Mouse (Mus musculus) layer of hippocampus, adult 9-11 months (tissue): Measurements from ENCODE around the gene Tex261.
"Not testable (repeated sequence)": the region's sequence is repeated elsewhere in the genome, so short reads cannot be mapped to it uniquely, and the experiment has no call there.

Experiments
- DNase-seq: peaks from one replicate; pipeline ENCODE4 v3.0.0; 2022

The Tex261 gene

DNA sequence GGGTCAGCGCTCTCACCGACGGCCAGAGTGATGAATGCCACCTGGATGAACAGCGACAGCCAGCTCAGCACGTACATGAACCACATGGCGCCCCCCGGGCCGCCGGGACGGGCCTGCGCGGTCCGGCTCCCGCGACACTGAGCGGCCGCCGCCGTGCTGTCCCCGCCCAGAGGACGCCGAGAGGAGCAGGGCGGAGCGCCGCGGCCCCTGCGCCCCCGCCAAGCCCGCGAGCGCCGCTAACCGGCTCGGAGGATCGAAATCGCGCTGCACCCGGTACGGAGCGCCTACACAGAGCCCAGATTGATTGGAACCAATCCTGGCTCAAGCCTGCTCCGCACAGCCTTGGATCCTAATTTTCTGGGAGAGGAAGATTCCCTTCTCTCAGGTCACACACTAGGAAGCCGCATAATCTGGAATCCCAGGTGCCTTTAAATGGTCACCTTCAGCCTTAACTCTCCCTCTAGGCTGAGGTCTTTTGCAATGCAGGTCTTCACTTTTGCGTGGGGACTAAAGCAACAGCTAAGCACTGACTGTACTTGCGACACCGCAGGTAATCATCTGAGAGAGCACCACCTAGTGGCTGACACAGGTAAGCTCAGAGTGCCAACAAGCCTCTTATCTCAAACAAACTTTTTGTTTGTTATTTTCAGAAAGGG lies at the start of gene Tex261:
TSS of gene Tex261 (minus strand) at position 176 of the 656 bp plus-strand sequence.
- peak; percentile 91 for DNase-seq

DNA sequence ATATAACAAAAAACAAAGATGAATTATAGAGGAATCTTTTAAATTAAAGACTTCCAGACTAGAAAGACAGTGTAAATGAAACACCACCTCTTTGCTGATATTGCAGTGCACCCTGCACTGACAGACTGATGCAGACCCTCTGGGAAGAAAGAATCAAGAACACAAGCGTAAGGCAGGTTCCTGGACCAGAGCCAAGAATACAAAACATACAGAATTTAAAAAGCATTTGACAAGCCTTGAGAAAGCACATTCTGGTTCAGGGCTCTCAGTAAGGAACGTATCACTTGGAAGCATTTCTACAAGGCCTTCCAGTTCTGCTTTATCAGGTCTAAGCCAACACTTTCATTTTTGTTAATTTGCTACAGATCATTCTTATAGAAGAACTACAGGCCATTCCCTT lies 46.2 kb upstream of the Tex261 start:
- DNase-seq: no peak

DNA sequence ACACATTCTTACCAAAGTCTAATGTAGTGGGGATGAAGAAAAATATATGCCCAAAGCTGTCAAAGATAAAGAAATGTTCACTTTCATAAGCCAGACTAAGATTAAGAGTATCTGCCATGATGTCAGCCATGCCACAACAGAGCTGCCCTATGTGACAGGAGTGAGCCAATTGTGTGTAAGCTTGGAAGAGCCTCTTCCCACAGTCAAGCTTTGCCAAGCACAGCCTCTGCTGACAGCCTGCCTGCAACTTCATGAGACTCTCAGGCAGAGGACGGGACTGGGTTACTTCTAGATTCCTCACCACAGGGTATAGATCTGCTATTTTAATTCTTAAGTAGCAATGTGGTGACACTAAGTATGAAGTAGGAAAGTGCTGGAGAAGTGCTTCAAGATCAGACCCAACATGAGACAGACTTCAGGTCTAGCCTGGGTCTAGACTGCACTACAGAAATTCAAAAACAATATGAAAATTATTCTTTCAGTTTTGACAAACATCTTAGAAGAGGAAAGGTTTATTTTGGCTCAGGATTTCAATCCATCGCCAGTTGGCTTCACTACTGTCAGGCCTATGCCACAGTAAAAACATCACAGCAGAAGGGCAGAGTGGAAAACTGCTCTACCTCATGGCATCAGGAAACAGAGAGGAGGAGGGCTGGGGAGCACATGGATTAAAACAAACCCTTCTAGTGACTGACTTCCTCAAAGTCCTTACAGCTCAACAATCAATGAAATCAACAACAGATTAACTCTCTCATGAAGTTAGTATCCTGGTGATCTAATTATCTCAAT lies 45.3 kb upstream of the Tex261 start:
- no peak for DNase-seq

DNA sequence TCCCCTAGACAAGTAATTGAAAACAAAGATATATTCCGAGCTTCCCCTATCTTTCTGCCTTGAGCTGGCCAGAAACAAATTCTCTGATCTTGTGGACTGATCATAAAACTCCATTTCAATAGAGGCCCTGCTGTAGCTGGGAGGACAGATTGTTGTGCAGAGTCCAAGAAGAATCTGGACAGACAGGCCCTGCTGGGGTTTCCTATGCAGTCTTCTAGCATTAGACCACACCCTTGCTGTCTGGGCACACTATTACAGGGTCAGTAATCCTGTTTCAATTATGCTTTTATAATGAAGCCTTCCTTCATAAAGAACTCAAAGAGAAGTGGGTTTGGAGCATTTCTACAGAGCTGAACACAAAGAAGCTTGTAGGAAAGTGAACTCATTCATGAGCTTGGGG lies 43.4 kb upstream of the Tex261 start:
- no peak for DNase-seq

DNA sequence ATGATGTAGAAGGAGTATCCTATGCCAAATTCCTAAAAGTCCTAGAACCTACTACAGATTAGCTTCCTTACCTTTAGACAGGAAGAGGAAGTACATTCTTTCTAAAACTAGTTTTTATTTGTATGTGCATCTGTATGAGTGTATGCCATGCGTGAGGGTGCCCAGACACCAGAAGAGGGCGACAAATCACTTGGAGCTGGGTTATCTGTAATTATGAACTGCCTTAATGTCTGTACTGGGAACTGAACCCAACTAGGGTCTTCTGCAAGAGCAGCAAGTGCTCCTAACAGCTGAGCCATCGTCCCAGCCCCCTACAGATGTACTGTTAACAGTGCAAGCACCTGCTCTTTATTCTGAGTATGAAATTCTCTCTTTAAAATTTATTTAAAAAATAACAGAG lies 40.2 kb upstream of the Tex261 start:
- no peak for DNase-seq

DNA sequence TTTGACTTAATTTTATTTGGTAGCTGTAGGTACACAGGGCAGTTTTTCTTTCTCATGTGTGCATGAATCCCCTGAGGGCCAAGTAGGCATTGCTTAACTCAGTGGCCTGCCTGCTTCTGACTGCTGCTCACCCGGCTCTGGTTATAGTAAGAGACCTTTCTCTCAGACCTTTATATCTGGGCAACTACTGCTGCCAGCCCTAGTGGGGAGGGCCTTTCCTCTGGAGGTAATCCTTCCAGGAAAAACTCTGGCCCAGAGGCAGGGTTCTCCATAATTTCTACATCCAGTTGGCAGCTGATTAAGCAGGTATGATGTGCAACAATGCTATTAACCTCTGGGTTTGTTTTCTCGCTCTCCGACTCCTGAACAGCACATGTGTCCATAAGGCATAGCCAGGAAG lies 27.2 kb upstream of the Tex261 start:
- DNase-seq: no peak

DNA sequence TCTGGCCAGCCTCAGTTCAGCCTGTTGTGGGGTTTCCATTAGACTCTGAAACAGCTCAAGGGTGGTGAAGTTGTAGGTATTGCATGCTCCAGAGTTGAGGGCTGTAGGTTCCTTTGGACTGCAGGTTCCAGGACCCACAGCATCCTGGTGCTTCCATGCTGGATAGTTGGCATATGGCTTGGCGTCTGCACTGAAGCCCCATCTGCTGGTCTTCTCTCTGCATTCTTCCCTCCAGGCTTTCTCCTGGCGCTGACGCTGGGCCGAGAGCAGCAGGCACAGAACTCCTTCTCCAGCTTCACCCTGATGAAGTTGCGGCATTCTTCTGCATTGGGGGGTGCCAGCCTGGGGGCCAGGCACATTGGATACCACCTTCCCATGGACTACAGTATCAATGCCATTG lies 26.4 kb upstream of the Tex261 start:
- DNase-seq: peak; percentile 36

DNA sequence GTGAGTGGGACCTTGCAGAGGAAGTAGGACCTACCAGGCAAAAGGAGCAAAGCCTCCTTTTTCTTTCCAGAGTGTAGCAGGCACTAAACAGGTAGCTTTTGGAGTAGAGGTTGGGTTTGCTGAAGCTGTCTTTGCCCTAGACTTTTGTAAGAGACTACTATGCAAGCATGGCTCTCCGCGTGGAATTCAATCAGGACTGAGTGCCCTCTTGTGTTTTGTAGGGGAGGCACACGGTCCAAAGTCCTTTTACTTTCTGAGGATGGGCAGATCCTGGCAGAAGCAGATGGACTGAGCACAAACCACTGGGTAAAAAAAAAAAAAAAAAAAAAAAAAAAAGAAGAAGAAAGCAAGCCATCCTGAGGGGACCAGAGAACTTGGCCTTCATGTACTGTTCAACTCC lies 21.1 kb upstream of the Tex261 start:
- no peak for DNase-seq

DNA sequence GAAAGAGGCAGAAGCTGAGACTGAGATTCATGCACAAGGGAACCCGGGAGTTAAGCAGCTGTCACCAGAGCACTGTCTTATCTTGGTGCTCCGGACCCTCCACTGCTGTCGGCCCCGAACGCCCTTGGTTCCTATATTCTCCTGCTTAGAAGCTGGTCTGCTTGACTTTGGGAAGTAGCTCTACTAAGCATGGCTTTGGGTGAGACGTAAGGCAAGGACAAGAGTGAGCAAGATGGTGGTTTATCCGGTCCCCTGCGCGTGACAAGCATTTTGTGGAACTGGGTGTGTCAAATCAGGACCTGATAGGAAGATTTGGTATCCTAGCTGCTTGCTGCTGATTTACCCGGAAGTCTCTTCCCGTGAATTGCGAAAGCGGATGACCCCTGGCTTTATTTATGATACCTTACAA lies 19.9 kb upstream of the Tex261 start:
- peak; percentile 48 for DNase-seq

DNA sequence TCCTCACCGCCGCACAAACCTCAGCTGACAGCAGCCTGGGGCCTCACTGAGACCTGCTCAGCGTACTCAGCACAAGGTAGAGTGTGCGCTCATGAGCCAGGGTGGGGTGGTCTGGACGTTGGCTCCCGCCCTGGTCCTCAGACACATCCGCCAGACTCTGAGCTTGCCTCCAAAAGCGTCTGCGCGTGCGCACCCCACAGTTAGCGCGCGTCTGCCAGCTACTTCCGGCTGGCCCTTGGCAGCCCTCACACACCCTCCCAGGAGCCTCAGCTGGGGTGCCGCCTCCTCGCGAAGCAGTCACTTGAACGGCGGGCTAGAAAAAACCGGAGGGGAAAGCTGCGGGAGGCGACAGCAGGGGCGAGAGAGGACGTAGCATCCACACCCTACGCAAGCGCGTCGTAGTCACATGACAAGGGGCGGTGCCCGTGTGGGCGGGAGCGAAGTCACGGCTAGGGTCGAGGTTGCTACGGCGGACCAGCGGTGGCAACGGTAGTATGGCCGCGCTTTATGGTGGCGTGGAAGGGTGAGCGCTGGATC lies 19.2 kb upstream of the Tex261 start, which contains the start of gene Nagk:
TSS of gene Nagk (plus strand) at position 223 of the 537 bp plus-strand sequence.
- peak; percentile 95 for DNase-seq

DNA sequence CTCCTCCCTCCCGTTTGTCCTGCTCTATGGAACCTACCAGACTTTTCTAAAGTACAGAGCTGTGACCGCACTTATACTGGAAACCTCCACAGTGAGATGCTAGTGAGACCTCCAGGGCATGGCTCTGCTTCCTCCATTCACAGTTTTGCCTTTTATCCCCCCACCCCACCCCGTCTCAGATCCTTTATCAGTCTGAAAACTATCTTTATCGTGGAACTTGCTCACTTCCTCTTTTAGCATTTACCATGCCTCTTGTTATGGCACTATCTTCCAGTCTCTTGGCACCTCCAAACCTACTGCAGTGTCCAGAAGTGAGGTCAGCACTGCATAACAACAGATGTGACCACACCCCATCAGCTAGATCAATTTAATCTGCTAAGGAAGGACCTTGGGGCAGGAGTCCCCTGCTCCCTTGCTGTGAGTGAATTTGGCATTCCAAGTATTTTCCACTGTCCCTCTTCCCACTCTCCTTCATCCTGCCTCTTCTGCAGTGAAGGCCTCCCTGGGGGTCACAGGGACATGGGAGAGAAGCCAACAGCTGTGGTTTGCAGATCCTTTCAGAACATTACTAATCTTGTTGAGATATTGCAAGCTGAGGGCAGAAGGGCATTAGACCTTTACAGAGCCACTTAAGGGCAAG lies 15.8 kb upstream of the Tex261 start:
- no peak for DNase-seq

DNA sequence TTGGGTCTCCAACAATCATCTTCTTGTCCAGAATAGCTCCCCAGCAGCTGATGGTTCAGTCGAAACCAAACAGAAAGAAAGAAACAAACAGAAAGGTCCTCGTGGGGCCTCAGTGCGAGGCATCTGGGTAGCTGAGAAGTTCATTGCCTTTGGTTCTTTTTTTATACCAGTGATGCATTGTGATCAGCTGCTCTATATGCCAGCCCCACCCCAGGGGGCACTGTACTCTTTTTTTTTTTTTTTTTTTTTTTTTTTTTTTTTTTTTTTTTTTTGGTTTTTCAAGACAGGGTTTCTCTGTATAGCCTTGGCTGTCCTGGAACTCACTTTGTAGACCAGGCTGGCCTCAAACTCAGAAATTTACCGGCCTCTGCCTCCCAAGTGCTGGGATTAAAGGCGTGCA lies 14.9 kb upstream of the Tex261 start:
- DNase-seq: not testable (repeated sequence)

DNA sequence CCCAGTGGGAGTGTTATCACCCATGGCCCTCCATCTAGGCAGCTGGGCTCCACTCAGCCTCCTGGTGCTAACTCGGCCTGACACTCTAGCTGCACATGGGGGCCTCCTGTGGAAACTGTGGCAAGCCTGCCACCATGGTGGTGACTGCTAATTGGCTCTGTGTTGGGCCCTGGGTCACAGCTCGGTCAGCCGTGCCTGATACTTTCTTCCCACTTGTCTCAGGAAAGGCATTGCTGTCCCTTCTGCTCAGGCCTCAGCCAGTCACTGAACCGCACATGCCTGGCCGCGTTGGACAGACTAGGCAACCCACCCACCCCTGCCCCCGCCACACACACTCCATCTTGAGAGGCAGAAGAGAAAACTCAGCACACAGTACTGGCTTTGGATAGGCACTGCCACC lies 12.9 kb upstream of the Tex261 start:
- DNase-seq: no peak

DNA sequence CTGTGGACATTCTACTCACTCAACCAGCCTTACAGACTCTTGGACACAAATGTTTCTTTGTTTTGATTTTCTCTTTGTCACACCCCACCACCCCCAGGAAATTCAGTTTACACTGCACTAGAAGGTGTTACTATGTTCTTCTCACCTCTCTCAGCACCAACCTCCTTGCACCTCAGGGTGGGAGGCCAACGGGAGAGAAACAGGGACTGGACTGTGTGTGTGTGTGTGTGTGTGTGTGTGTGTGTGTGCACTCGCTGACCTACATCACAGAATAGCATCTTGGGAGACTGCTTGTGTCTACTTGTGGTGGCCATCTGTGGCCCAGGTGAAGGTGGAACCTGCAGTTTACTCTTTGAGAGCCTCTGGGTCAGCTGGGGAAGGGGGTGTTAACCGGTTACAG lies 10.8 kb upstream of the Tex261 start:
- no peak for DNase-seq

DNA sequence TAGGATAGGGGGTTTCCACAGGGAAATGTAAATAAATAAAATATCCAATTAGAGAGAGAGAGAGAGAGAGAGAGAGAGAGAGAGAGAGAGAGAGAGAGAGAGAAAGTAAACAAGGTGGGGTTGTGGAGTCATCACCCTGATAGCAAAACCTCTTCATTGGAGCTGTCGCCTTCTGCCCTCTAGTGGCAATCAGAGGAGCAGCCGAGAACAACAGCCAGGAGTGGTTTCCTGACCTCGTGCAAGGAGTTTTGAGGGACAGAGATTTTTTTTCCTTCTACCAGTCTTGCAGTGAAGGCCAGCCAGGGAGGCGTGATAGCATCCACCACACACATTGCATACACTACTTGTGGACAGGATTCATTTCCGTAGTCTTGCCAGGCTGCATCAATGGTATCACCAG lies 3.4 kb upstream of the Tex261 start:
- no peak for DNase-seq

DNA sequence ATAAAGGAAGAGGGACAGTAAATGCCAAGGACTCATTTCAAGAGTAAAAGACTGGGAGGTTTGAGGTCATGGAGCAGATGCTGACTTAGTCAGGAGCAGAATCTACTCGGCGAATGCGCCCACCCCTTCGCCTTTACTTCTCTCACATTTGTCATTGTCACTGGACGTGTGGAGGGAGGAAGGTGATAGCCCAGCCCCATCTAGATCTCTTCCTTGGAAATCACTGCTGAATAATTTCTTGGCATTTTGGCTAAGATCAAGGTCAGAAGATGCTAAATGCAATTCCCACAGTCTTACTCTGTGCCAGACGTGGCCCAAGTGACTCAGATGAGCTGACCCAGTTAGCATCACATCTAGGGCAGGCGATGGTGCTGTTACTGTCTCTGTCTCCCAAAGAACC lies 2.7 kb upstream of the Tex261 start:
- no peak for DNase-seq

DNA sequence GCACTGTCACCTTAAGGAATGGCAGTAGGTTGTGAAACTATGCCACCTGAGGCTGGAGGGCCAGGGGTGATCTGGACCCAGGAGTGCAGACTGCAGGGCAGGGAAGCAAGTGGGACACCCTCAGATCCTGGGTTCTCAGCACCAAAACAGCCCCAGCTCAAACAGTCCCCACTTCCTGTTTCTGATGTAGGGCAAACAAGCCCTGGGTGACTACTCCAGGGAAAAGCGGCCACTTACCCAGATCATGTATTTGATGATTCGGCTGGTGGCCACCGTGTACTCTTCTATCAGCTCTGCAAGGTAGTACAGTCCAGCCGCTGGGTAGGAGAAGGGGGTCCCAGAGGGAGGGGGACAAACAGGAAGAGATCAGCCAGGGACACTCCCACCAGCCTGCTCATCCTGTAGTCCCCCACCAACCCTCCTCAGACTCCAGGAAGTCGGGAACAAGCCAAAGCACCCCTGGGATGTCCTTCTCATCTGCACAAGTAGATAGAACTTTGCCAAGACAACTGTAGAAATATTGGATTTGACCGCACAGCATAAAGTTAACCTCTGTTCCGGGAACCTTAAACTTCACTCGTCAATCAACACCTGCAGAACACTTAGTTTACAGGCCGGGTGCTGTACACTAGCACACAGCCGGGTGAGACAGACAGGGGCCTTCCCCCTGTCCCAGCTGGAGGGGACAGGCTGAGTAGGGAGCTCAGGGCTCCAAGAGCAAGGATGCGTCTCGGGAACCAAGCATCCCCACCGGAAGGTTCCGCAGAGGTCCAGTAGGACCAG lies 641 bp downstream of the Tex261 start:
- no peak for DNase-seq

DNA sequence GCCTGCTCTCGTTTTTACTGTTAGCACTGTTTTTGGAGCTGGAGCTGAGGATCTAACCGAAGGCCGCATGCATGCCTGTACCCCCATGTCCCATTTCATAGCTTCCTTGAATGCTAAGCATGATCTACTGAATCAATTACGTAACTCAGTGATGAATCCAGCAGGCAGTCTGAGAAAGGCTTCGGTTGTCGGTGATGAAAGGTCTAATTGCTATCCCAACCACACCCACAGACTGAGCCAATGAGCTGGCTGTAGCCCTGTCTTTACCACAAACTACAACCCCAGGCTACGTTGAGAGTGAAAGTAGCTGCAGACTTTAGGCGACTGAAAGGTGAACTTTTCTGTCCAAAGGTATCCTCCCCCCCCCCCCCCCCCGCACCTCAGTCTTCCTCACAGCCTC lies 1.5 kb downstream of the Tex261 start:
- DNase-seq: no peak

DNA sequence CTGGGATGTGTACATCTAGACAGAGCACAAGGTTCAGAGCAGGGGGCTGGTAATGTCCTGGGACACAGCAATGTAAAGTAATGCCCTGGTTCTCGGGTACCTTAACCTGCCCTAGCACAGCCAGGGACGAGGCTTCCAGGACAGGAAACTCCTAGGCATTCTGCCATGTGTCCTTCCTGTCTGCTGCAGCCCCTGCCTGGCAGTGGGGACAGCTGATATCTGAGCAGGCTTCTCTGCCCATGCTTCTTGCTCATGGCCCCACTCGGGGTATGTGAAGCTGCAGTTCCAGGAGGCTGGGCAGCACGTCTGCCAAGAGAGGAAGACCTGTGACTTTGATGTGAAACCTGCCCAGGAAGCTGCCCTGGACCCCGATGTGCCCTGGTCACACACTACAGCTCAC lies 7.1 kb downstream of the Tex261 start:
- no peak for DNase-seq

DNA sequence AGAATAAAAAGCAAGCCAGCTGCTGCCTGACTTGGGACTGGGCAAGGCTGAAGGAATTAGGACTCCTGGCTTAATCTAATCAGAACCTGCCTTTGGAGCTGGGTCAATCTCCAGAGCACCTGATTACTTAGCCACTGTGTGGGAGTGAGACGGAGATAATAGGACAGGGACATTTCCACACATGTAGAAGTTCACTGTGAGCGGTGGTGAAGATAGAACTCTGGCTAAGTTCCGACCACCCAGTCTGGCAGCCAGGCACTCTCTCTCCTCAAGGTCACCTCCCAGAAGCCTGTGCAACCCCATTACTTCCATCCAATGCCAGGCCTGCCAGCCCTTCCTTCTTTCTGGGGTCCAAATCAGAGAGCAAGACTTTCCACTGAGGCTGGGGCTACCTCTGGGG lies 8.6 kb downstream of the Tex261 start:
- DNase-seq: no peak

DNA sequence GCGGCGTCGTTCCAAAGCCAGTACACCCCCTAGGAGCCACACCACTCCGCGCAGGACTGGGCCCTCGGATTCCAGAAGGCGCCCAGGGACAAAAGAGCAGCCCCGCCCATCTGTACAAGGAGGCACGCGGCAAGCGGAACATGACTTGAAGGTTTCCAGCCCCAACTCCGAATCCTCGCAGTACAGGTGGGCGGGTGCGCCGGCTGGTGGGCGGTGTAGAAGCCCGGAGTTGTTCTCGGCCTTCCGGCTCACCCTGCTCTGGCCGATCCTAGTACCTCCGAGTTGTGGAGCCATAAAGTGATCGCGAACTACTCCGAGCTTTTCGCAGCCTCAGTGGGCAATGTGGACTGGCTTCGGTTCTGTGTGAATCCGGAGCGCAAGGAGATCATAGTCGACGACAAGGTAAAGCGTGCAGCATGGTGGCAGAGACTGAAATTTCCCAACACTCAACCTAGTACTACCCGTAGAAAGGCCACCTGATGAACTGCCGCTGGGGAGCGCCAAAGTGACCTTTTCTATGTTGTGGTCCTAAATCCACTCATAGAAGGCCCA lies 12.7 kb downstream of the Tex261 start:
- DNase-seq: no peak

DNA sequence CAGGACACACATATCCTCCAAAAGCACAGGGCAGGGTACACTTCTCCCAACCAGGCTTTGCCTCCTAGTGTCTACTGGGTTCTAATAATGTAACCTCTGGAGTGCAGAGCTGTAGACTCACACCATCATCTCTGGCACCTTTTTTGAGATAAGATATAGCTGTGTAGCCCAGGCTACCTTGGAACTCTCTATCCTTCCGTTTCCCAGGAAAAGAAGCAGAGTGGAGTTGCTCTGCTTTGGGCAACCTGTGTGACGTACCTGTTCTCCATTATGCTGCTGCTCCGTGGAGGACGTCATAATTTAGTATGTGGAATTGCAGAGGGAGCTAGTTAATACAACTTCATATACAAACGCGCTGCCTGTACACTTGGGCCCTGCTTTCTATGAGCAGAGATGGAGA lies 13.3 kb downstream of the Tex261 start, which contains the start of gene Ankrd53:
TSS of gene Ankrd53 (plus strand) at position 301 of the 400 bp plus-strand sequence.
- no peak for DNase-seq

DNA sequence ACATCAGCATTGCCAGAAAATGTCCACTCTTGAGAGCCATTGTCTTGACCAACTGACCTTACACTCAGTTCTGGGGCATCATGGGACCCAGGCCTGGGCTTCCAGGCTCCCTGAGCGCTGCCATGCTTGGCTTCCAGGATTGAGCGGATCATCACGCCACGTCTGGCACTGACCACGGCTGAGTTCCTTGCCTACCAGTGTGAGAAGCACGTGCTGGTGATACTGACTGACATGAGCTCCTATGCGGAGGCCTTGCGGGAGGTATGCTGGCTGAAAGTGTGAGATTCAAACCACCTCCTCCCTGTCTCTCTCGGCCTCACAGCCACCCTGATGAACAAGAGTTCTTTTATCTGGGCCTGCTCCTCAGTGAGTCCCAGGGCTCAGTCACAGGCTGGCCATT lies 19.6 kb downstream of the Tex261 start:
- no peak for DNase-seq
